Mouse (Mus musculus) cerebellum, postnatal 10 days (tissue): Measurements from ENCODE around the gene Atp5f1.
A peak's percentile ranks its signal among the peaks of the same experiment; 100 is the strongest.
"Not testable (repeated sequence)": the region's sequence is repeated elsewhere in the genome, so short reads cannot be mapped to it uniquely, and the experiment has no call there.

Source experiments
- DNase-seq, 2 experiments: peaks; one replicate each; pipeline ENCODE4 v3.0.0; 2021; ENCODE audit warnings: mixed read lengths in 2 of 2

Atp5f1 gene

GRCm38 (mm10) chr3:105929821-105930220 is 30.1 kb downstream of the Atp5f1 start:
- DNase-seq, result no peak

DNA sequence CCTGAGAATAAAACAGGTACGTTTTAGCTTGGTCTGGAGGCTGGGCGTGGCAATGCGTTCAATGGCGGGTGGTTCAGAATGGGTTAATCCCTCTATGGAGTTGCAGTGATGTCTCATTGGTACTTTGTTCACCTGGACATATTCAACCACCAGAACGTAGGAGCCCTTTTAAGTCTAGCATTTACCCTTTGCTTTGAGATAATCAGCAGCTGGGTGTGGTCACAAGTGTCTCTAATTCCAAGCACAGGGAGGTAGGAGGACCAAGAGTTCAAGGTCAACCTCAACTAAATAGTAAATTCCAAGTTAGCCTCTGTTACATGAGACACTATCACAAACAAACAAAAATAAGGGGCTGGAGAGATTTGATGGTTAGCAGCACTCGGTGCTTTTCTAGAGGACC is 31.1 kb downstream of the Atp5f1 start:
- DNase-seq, result no peak

DNA sequence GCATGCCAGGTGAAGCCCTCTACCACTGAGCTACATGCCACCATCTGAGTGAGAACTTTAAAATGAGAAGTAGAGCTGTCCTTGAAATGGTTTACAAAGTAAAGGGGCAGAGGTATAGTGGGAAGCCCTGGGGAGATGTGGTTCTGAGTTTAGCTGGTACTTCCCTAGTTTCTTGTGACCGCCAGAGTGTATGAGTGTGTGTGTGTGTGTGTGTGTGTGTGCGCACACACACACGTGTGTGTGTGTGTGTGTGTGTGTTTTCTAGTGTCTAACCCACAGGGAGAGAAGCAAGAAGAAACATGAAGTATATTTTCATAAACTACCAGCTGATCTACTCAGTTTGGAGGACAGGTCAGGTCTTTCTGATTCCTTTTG is 31.7 kb downstream of the Atp5f1 start:
- DNase-seq, result no peak

GRCm38 (mm10) chr3:105927561-105928194 is 32.2 kb downstream of the Atp5f1 start:
- DNase-seq, result no peak

DNA sequence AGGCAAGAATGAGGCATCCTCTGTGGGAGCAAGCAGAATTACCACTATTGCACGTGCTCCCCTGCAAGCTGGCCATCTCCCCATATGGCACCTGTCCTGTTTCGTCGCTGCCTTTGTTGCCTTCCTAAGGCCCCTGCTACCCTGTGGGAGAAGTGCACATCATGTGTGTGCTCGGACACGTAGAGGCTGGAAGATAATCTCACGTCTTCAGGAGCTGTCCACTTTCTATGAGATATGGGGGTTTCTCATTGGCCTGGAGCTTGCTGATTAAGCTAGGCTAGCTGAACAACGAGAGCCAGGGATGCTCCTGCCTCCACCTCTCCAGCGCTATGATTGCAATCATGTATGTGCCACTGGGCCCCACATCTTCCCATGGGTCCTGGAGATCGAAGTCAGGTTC is 35.3 kb downstream of the Atp5f1 start:
- no peak for DNase-seq

GRCm38 (mm10) chr3:105921959-105922358 is 37.9 kb downstream of the Atp5f1 start:
- DNase-seq, result no peak

DNA sequence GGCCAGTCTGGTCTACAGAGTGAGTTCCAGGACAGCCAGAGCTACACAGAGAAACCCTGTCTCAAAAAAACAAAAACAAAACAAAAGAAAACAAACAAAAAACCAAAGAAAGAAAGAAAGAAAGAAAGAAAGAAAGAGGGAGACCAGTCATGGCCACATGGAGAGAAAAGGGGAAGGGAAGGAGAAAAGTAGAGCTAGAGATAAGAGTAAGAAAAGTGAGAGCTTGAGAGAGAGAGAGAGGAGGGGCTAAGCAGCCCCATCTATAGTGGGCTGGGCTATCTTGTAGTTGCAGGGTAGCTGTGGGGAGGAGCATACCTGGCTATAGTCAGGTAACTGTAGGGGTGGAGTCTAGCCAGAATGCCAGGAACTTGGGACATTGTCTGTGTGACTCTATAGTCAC is 39.2 kb downstream of the Atp5f1 start:
- not testable (repeated sequence) for DNase-seq

- DNase-seq, result no peak
These were observed 41.5 kb downstream of the Atp5f1 start for GRCm38 (mm10) chr3:105918355-105918745.

- DNase-seq, result no peak
These were observed 42.1 kb downstream of the Atp5f1 start for GRCm38 (mm10) chr3:105917656-105918354.

GRCm38 (mm10) chr3:105916455-105916854 is 43.4 kb downstream of the Atp5f1 start:
- not testable (repeated sequence) for DNase-seq

DNA sequence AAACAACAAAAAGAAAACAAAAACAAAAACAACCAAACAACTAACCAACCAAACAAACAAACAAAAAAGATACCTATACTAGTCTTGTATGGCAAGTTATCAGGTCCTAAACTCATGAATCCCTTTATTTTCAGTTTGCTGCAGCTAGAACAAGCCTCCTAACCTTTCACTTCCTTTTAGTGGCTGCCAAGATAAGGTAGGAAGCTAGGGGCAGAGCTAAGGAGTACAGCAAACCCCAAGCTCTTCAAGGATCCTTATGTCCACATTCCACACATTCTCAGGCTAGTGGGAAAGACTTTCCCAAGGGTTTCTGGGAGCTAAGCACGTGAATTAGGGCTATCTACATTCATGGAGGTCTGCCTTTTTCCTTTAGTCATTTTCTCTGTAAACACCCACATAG is 44.6 kb downstream of the Atp5f1 start:
- DNase-seq, result no peak

DNA sequence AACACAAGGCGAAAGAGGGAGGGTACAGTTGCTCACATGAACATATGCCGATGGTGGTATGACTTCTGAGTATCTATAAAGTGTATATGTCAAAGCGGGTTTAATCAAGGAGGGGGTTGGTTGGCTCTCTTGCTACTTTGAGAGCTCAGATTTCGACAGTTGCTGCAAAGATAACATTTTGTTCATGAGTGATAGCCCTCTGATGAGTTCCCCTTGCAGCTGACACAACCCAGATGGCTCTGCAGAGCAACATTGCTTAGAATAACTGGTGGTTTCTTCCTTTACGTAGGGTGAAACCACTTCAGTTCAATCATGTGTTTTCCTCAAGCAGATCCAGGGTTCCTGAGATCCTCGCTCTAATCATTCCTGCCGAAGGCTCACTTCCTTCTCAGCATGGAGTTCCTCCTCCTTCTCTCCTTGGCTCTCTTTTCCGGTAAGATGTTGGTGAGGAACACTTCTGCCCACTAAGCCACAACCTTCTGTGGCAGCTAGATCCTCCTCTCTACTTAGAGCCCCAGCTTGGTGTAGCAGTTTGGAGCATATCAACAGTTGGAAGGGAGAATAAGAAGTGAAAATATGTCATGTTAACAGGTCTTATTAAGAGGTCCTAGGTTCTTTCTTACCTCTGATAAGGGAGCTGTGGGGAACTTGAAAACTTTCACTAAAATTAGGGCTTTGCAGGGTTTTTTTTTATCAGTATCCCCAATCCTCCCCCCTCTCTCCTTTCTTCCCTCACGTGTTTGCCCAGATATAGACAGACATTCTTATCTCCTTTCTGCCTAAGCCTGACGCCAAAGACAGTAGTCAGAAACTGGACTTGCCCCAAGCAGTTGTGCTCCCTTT is 45.8 kb downstream of the Atp5f1 start:
- no peak for DNase-seq

DNA sequence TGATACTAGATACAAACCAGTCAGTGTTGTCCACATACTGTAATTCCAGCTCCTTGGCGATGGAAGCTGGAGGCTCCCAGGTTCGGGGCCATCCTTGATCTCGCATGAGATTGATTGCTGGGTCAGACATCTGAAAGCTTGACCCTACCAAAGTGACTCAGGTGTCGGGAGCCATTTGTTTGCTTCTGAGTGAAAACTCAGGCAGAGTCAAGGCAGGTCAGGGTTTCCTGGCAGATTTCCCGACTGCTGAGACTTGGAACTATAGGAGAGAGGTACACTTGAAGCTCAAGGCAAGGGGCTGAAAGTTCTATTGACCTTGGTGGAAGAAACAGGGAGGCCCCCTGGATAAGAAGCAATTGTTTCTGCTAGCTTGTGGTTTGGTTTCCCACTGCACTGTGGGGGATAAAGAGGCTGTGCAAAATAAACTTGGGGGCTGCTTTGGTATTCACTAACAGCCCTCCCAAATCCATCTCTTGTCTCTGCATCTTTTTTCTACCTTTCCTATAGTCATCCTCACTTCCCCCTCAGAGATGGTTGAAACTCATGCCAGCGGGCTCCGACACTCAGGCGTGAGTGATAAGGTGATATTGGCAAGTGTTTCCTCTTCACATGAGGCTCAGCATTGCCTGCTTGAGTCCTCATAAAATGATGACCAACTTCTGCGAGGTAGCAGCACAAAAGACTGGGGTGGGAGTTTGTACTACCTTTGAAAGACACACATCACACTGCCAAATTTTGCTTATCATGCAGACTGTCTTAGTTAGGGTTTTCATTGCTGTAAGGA is 47.6 kb downstream of the Atp5f1 start:
- no peak for DNase-seq

DNA sequence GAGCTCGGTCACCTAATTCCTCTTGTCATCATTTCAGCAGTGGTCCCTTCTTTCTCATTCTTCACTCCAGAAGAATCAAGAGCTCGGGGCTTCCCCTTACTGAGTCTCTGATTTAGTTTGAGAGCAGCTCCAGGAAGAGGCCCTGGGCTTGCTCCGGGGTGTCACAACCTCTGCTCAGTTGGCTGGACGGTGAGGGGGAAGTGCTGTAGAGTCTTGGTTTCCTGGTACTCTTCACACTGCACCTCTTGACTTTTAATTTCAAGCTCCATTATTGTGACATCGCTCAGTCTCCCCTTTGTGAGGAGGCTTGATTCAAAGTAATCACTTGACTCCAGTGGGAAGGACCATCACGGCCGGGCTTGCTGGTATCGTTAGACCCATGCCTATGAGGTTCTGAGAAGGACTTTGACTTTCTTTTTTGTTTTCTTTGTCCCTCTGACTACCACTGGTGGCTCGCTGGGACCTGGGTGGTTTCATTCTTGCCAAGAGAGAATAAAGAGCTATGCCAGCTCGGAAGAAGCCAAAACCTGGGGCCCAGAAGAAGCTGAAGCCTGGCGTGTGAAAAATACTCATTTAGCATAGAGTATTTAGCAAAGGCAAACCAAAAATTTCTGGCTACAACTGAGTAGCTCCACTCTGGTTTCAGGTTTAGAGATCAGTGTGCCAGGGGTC is 49.2 kb downstream of the Atp5f1 start:
- DNase-seq, result peak in 1 of 2 experiments; percentile 9

- no peak for DNase-seq
These were observed 50.9 kb downstream of the Atp5f1 start for GRCm38 (mm10) chr3:105908976-105909375.

- no peak for DNase-seq
These were observed 51.8 kb downstream of the Atp5f1 start for GRCm38 (mm10) chr3:105907956-105908655.

DNA sequence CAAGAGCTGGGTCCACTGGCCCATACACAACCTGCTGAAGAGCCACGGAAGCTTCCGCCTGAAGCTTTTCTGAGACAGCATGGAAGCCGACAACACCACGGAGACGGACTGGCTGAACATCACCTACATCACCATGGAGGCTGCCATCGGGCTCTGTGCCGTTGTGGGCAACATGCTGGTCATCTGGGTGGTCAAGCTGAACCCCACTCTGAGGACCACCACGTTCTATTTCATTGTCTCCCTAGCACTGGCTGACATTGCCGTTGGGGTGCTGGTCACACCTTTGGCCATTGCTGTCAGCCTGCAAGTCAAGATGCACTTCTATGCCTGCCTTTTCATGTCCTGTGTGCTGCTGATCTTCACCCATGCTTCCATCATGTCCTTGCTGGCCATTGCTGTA is 55.2 kb downstream of the Atp5f1 start:
- DNase-seq, result no peak

DNA sequence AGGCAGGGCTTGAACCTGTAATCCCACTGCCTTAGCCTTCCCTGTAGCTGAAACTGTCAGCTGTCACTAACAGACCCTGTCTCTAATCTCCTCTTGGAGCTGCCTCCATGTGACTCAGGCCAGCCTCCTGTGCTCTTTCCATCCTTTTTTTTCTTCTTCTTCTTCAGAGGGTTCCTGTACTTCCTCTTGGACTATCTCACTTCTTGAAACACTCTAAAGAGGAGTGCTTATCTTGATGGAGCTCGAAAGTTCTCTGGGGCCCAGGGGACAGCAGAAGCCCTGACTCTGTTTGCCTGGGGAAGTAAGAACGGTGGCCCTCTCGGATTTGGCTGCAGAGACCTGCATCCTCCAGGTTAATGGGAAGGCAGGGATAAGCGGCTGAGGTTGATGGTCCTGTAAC is 55.7 kb downstream of the Atp5f1 start:
- DNase-seq, result no peak

GRCm38 (mm10) chr3:105901468-105901867 is 58.4 kb downstream of the Atp5f1 start:
- DNase-seq, result no peak

DNA sequence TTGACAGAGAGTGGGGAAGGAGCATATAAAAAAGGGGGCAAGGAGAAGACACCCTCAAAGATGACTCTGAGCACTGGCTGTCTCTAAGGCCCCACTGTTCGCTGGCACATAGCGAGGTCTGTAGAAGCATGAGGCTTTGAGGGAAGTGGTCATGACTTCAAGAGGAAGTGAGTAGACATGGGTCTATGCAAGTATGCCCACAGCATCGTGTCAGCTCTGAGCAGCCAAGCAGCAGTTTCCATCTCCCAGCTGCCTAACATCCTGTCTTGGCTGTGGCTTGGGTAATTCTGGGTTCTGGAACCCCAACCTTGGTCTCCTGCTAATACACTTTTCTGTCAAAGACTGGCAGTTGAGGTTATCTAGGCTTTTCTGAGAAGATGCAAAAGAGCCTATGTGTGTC is 59.2 kb downstream of the Atp5f1 start:
- DNase-seq, result no peak

GRCm38 (mm10) chr3:105900266-105900665 is 59.6 kb downstream of the Atp5f1 start:
- DNase-seq, result no peak
